Mouse (Mus musculus) thymus, adult 2 months (tissue): Measurements from ENCODE around the gene Gli3.

Experiments
- CTCF ChIP-seq: fragments of 200-500 bp; IDR thresholded peaks from 2 replicates; pipeline ENCODE4 v1.5.1; 2012; ENCODE audit warnings: mild to moderate bottlenecking, control low read depth, low read length, moderate library complexity, borderline replicate concordance; ENCODE audit not compliant: control insufficient read depth, poor library complexity, insufficient read depth; ENCODE audit errors: extremely low read depth
- POLR2A ChIP-seq: fragments of 200-500 bp; IDR thresholded peaks from 2 replicates; pipeline ENCODE4 v1.6.1; 2012; ENCODE audit warnings: mild to moderate bottlenecking, low read length, control low read depth, moderate library complexity; ENCODE audit not compliant: control insufficient read depth, poor library complexity, insufficient read depth; ENCODE audit errors: extremely low read depth

DNA sequence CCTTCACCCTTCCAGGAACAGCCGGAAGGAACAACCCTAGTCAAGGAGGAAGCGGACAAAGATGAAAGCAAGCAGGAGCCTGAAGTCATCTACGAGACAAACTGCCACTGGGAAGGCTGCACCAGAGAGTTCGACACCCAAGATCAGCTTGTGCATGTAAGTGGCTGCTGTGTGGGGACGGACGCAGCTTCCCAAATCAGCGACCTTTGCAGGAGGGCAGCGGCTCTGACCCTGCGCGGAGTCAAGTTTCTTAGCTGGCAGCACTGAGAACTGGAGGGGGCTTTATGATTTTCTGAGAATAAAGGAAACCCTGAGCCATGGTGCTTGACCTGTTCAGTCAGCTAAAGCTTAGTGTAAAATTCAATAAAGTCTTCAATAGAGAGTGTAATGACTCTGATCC, 199.3 kb downstream of the Gli3 start:
- TF ChIP-seq CTCF (no peak), POLR2A (no peak)
